Mouse (Mus musculus): ENCODE measurements around the gene Gpx3. TPM values are rescaled to one million over a fixed set of nuclear protein-coding genes. Genes with fewer than 3 reads are reported as not detected.

Gpx3 gene
- total and polyA plus RNA-seq, 2 experiments: 2.0 to 2.7 TPM

DNA sequence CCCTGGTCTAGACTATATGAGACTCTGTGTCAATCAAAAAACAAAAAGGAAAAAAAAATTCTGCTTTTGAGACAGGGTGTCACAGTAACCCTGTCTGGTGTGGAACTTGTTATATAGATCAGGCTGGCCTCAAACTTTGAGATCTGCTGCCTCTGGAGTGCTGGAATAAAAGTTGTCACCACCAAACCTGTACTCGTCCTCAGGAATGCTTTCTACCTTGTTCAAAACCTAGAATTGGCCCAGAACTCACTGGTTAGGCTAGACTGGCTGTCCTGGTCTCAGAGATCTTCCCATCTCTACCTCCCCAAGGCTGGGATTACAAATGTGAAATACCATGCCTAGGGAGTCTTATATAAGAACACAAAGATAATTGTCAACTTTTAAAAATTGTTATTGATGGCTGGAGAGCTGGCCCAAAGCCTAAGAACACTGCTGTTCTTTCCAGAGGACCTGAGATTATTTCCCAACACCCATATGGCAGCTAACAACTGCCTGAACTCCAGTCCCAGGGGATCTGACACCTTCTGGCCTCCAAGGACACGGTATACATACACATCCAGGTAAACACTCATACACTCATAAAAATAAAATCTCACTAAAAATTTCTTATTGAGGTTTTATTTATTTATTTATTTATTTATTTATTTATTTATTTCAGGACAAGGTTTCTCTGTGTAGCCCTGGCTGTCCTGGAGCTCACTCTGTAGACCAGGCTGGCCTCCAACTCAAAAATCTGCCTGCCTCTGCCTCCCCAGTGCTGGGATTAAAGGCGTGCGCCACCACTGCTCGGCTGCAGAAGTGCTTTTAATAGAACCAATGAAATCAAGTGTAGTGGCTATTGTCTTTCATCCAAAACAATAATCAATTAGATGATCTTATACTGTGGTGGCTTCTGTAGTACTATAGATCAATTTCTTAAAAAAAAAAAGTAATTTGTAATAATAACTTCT is 40.5 kb upstream of the Gpx3 start:
- TF ChIP-seq CTCF (IDR thresholded peaks at IDR 0.05; ENCODE audit: low read depth, low read length) (no peak), POLR2A (IDR thresholded peaks at IDR 0.05; ENCODE audit: extremely low read depth, insufficient read depth, low read length) (no peak)
- Histone ChIP-seq H3K4me3 (ENCODE audit: insufficient read depth, low read depth, low read length) (no peak overlapping the region), H3K36me3 (ENCODE audit: control insufficient read depth, insufficient read depth, low read length) (no peaks in the 10 kb centered on the region), H3K4me1 (ENCODE audit: control insufficient read depth, insufficient read depth, low read length) (peaks cover 2% of the 10 kb centered on the region; the same call in 1 of the 2 replicates), H3K27ac (replicated peaks; ENCODE audit: insufficient read depth, low read depth, low read length) (peak overlapping the region; percentile 55), H3K79me2 (ENCODE audit: control insufficient read depth, insufficient read depth, low read length) (peaks cover 6% of the 10 kb centered on the region; the same call in 1 of the 2 replicates), H3K27me3 (ENCODE audit: control insufficient read depth, insufficient read depth, low read length) (no peaks in the 10 kb centered on the region), H3K9ac (ENCODE audit: low read depth, low read length) (no peak overlapping the region)
- WGBS: 73% methylated on average over 5 of the region's 5 CpGs
- peak; percentile 46 for DNase-seq (ENCODE audit: extremely low read depth, low read depth, low spot score)

GRCm38 (mm10) chr11:54862621-54863520 is 39.4 kb upstream of the Gpx3 start:
- peak; percentile 54 for DNase-seq (ENCODE audit: extremely low read depth, low read depth, low spot score)
- Histone ChIP-seq H3K36me3 (ENCODE audit: control insufficient read depth, insufficient read depth, low read length) (no peaks in the 10 kb centered on the region), H3K27ac (replicated peaks; ENCODE audit: insufficient read depth, low read depth, low read length) (no peak overlapping the region)

GRCm38 (mm10) chr11:54865330-54866085 is 36.7 kb upstream of the Gpx3 start:
- peak overlapping the region; percentile 89; the same call in 1 of the 2 replicates for H3K4me3 ChIP-seq (ENCODE audit: insufficient read depth, low read depth, low read length)
- no peak for DNase-seq (ENCODE audit: extremely low read depth, low read depth, low spot score)
- H3K79me2 ChIP-seq (ENCODE audit: control insufficient read depth, insufficient read depth, low read length): peaks cover 7% of the 10 kb centered on the region; the same call in 1 of the 2 replicates
- TF ChIP-seq CTCF (IDR thresholded peaks at IDR 0.05; ENCODE audit: low read depth, low read length): no peak
- TF ChIP-seq POLR2A (IDR thresholded peaks at IDR 0.05; ENCODE audit: extremely low read depth, insufficient read depth, low read length): no peak
- peak overlapping the region; percentile 36; the same call in 1 of the 2 replicates for H3K27ac ChIP-seq (replicated peaks; ENCODE audit: insufficient read depth, low read depth, low read length)
- 60% methylated on average over 6 of the region's 6 CpGs for WGBS
- H3K4me1 ChIP-seq (ENCODE audit: control insufficient read depth, insufficient read depth, low read length): peaks cover 8% of the 10 kb centered on the region
- peak overlapping the region; percentile 56; the same call in 1 of the 2 replicates for H3K9ac ChIP-seq (ENCODE audit: low read depth, low read length)
- H3K27me3 ChIP-seq (ENCODE audit: control insufficient read depth, insufficient read depth, low read length): no peaks in the 10 kb centered on the region
- peaks cover 9% of the 10 kb centered on the region for H3K36me3 ChIP-seq (ENCODE audit: control insufficient read depth, insufficient read depth, low read length)

More at GRCm38 (mm10) chr11:54862621-54863520, 39.4 kb upstream of the Gpx3 start:
- H3K79me2 ChIP-seq (ENCODE audit: control insufficient read depth, insufficient read depth, low read length): peaks cover 7% of the 10 kb centered on the region; the same call in 1 of the 2 replicates
- no peak overlapping the region for H3K9ac ChIP-seq (ENCODE audit: low read depth, low read length)
- WGBS: 42% methylated on average over 10 of the region's 10 CpGs
- H3K4me3 ChIP-seq (ENCODE audit: insufficient read depth, low read depth, low read length): no peak overlapping the region
- TF ChIP-seq POLR2A (IDR thresholded peaks at IDR 0.05; ENCODE audit: extremely low read depth, insufficient read depth, low read length) (no peak), CTCF (IDR thresholded peaks at IDR 0.05; ENCODE audit: low read depth, low read length) (peak; percentile 73)
- H3K4me1 ChIP-seq (ENCODE audit: control insufficient read depth, insufficient read depth, low read length): peaks cover 5% of the 10 kb centered on the region; the same call in 1 of the 2 replicates
- H3K27me3 ChIP-seq (ENCODE audit: control insufficient read depth, insufficient read depth, low read length): no peaks in the 10 kb centered on the region

DNA sequence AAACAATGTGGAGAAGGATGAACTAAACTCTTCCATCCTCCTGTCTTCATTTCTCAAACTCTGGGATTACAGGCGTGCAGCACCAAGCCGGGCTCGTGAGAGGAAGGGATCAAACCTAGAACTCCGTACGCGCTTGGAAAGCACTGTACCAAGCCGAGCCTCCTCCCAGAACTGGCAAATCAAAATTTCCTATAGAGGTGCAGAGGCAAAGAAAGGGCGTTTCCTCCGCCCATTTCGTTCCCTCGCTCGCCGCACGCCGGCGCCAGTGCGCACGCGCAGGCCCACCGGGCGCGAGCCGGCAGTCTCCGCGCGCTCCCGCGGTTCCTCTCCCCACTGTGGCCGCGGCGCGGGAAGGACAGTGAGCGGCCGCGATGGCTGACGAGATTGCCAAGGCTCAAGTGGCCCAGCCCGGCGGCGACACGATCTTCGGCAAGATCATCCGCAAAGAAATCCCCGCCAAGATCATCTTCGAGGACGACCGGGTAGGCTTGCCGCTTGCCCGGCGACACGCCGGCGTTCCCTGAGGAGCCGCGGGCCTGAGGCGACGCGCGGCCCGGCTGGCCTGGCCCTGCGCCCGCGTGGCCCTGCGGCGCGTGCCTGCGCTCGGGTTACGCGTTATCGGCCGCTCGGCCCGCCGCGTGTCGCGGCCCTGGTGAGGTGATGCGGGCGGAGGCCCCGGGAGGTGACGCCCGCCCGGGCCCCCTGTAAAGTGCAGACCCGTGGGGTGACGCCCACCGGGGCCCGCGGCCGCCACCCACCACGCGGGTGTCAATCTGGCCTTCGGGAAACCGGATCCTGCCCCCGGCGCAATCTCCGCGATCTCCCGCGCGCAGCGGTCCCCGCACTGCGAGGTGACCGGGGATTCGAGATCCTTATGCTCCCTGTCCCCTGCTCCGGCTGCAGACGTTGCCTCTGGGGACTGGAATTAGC is 35.9 kb upstream of the Gpx3 start, which contains the start of gene Hint1:
Hint1 (plus strand) TSS at position 265 of the 930 bp plus-strand sequence.
- Histone ChIP-seq H3K36me3 (ENCODE audit: control insufficient read depth, insufficient read depth, low read length) (peaks cover 16% of the 10 kb centered on the region), H3K27ac (replicated peaks; ENCODE audit: insufficient read depth, low read depth, low read length) (peak within 1 kb of the TSS; percentile 93), H3K4me3 (ENCODE audit: insufficient read depth, low read depth, low read length) (peak within 1 kb of the TSS; percentile 89), H3K79me2 (ENCODE audit: control insufficient read depth, insufficient read depth, low read length) (peaks cover 7% of the 10 kb centered on the region; the same call in 1 of the 2 replicates), H3K27me3 (ENCODE audit: control insufficient read depth, insufficient read depth, low read length) (no peaks in the 10 kb centered on the region), H3K4me1 (ENCODE audit: control insufficient read depth, insufficient read depth, low read length) (peaks cover 6% of the 10 kb centered on the region), H3K9ac (ENCODE audit: low read depth, low read length) (peak within 1 kb of the TSS; percentile 93)
- under 1% methylated on average over 107 of the region's 107 CpGs for WGBS
- peak; percentile 77 for DNase-seq (ENCODE audit: extremely low read depth, low read depth, low spot score)
- TF ChIP-seq POLR2A (IDR thresholded peaks at IDR 0.05; ENCODE audit: extremely low read depth, insufficient read depth, low read length) (peak; percentile 92), CTCF (IDR thresholded peaks at IDR 0.05; ENCODE audit: low read depth, low read length) (0 out of 2 replicates have a peak, but pooled peaks have one; percentile 21)
